ENCODE assay signal across 8 mouse cellular contexts in genomic region chr5:64812124-64812982, GRCm38 (mm10). TPM values are rescaled to one million over a fixed set of nuclear protein-coding genes. Genes with fewer than 3 reads are reported as not detected.
DNase-seq lines count a peak whose midpoint lies in the region; ATAC-seq and TF ChIP-seq lines count a peak whose summit lies in the region.

No protein-coding gene starts in this region.

- peak overlapping the region; percentile 91 for H3K27ac ChIP-seq in spleen, adult 2 months (ENCODE audit: insufficient read depth, low read length)

- H3K4me1 ChIP-seq in spleen, adult 2 months (ENCODE audit: control insufficient read depth, insufficient read depth, insufficient read length), result peaks cover 37% of the 10 kb centered on the region

- intact Hi-C loops in heart, postnatal 14 days (cut with DNase I), result loop anchor here (2.0 to 5.0 kb wide), 3 partner anchors 110 to 524 kb away; no protein-coding TSS in a partner anchor

- H3K36me3 ChIP-seq in spleen, adult 2 months (ENCODE audit: control insufficient read depth, insufficient read depth, low read length), result peaks cover 15% of the 10 kb centered on the region

- DNase-seq in B cell, adult 2 months, result peak; percentile 70 to 72
- DNase-seq in adrenal gland, adult (ENCODE audit: inconsistent age in 2 of 2, low spot score in 1 of 2), result peak; percentile 91 to 97
- DNase-seq in fat pad, adult 2 months (ENCODE audit: extremely low read depth, low read depth, low spot score), result peak; percentile 75
- peak; percentile 92 for DNase-seq in heart, postnatal 14 days
- DNase-seq in kidney, postnatal 4 days, result peak; percentile 83 to 88
- DNase-seq in spleen, adult 2 months (ENCODE audit: low read depth in 1 of 2, low spot score in 2 of 2), result peak in 1 of 2 experiments; percentile 49
- no peak for DNase-seq in layer of hippocampus, postnatal 14 days (ENCODE audit: low spot score in 2 of 2)

- under 1% methylated on average over 22 of the region's 22 CpGs for WGBS in spleen, adult 2 months

- ATAC-seq in megakaryocyte-erythroid progenitor cell, adult 5-6 weeks (replicated peaks; ENCODE audit: low FRiP score, low TSS enrichment, poor library complexity, severe bottlenecking), result peak; percentile 53

- TF ChIP-seq POLR2A in spleen, adult 2 months (IDR thresholded peaks at IDR 0.05; ENCODE audit: low read depth, low read length), result no peak

- no peak for TF ChIP-seq CTCF in spleen, adult 2 months (IDR thresholded peaks at IDR 0.05; ENCODE audit: extremely low read depth, insufficient read depth, insufficient read length, insufficient replicate concordance)

- no peaks in the 10 kb centered on the region for H3K27me3 ChIP-seq in spleen, adult 2 months (ENCODE audit: control insufficient read depth, insufficient read depth, low read length)

- H3K4me3 ChIP-seq in spleen, adult 2 months (ENCODE audit: extremely low read depth, insufficient read depth, insufficient read length), result peak overlapping the region; percentile 59

RNA-seq across cellular contexts. Expression of gene Klf3, which starts 9.2 kb away (rescaled TPM):
- 10 to 100 TPM; 61.8 to 77.4 TPM for total RNA-seq in heart, postnatal 14 days (2021)
- total RNA-seq in megakaryocyte-erythroid progenitor cell, adult 5-6 weeks (2014; fragmentation: Nextera tagmentation), result 101 and 120 TPM in 2 replicates
- 34.4 and 37.4 TPM in 2 replicates for total RNA-seq in megakaryocyte-erythroid progenitor cell, adult 5-6 weeks (2017)
- 75.2 and 111 TPM in 2 replicates for polyA plus RNA-seq in spleen, adult 2 months (2012; rRNA removed)
- 10 to 100 TPM; 46.4 TPM for total RNA-seq in layer of hippocampus, postnatal 14 days (2021)

Comparison
In these comparisons a context has a peak if more than half of its experiments do, and no peak if none do; other contexts are left out.
1. DNase-seq: peak in B cell, adult 2 months (2 of 2), adrenal gland, adult (2 of 2), fat pad, adult 2 months (single experiment), heart, postnatal 14 days (2 of 2) and kidney, postnatal 4 days (2 of 2); none in layer of hippocampus, postnatal 14 days (0 of 2).